Mouse (Mus musculus) T-helper 2 cell (primary cell): ENCODE data around the gene Arf6.
"Not testable (repeated sequence)": the region's sequence is repeated elsewhere in the genome, so short reads cannot be mapped to it uniquely, and the experiment has no call there.

Source experiments
- in situ Hi-C: fragments of 300-600 bp; cut with MboI, MseI; formaldehyde crosslinking; loops from one replicate; pipeline ENCODE4 v1.15.1; 2025; ENCODE audit warnings: high pct_unique_total_duplicates

Gene Arf6

GRCm38 (mm10) chr12:69371854-69372671 lies at the start of gene Arf6, which contains the start of gene Gm9887:
TSS of gene Arf6 (plus strand) at chr12:69372150.
TSS of gene Gm9887 (minus strand) at chr12:69372458.
- in situ Hi-C loops = no loop called here

- in situ Hi-C loops = no loop called here
Measured at GRCm38 (mm10) chr12:69331187-69331586, 40.8 kb upstream of the Arf6 start.

GRCm38 (mm10) chr12:69332147-69332546 lies 39.8 kb upstream of the Arf6 start:
- in situ Hi-C loops = no loop called here

- in situ Hi-C loops = no loop called here
Measured at GRCm38 (mm10) chr12:69333547-69333946, 38.4 kb upstream of the Arf6 start.

- in situ Hi-C loops = no loop called here
Measured at GRCm38 (mm10) chr12:69349928-69350327, 22.0 kb upstream of the Arf6 start.

- in situ Hi-C loops = no loop called here
Measured at GRCm38 (mm10) chr12:69351685-69352084, 20.3 kb upstream of the Arf6 start.

GRCm38 (mm10) chr12:69356546-69357299 lies 15.2 kb upstream of the Arf6 start, which contains the start of gene Nemf:
TSS of gene Nemf (minus strand) at chr12:69357165.
- in situ Hi-C loops = loop anchor here (5.0 kb wide), 2 partner anchors 59 to 216 kb away; partner anchors contain the start of gene Klhdc2

- in situ Hi-C loops = loop anchor here (5.0 kb wide), 2 partner anchors 60 to 215 kb away; partner anchors contain the start of gene Klhdc2
Measured at GRCm38 (mm10) chr12:69357300-69357646, 14.7 kb upstream of the Arf6 start.

GRCm38 (mm10) chr12:69360655-69360996 lies 11.3 kb upstream of the Arf6 start:
- in situ Hi-C loops = no loop called here

- in situ Hi-C loops = not testable (repeated sequence)
Measured at GRCm38 (mm10) chr12:69360997-69361899, 10.7 kb upstream of the Arf6 start.

- in situ Hi-C loops = no loop called here
Measured at GRCm38 (mm10) chr12:69361919-69362318, 10.0 kb upstream of the Arf6 start.

GRCm38 (mm10) chr12:69362388-69362787 lies 9.6 kb upstream of the Arf6 start:
- in situ Hi-C loops = no loop called here

GRCm38 (mm10) chr12:69363110-69363509 lies 8.8 kb upstream of the Arf6 start:
- in situ Hi-C loops = not testable (repeated sequence)

- in situ Hi-C loops = no loop called here
Measured at GRCm38 (mm10) chr12:69363899-69364762, 7.8 kb upstream of the Arf6 start.

GRCm38 (mm10) chr12:69365757-69366156 lies 6.2 kb upstream of the Arf6 start:
- in situ Hi-C loops = no loop called here

- in situ Hi-C loops = no loop called here
Measured at GRCm38 (mm10) chr12:69366424-69366823, 5.5 kb upstream of the Arf6 start.

- in situ Hi-C loops = no loop called here
Measured at GRCm38 (mm10) chr12:69367557-69367956, 4.4 kb upstream of the Arf6 start.

GRCm38 (mm10) chr12:69370936-69371335 lies 1.0 kb upstream of the Arf6 start:
- in situ Hi-C loops = no loop called here

GRCm38 (mm10) chr12:69371421-69371853 lies 513 bp upstream of the Arf6 start:
- in situ Hi-C loops = no loop called here

GRCm38 (mm10) chr12:69372731-69373331 lies 881 bp downstream of the Arf6 start:
- in situ Hi-C loops = no loop called here
